Mouse (Mus musculus) lung, embryonic 16.5 days (tissue): ENCODE results near the gene March1. TPM values are rescaled to one million over a fixed set of nuclear protein-coding genes. Genes with fewer than 3 reads are reported as not detected.

Experiments
- ATAC-seq: fragments of 200-750 bp; cut with Nextera tagmentation; 2 replicates; pipeline ENCODE4 v1.8.0; 2017; ENCODE audit warnings: low read depth, mild to moderate bottlenecking, moderate library complexity
- H3K27ac ChIP-seq: fragments of 300-500 bp; sonication (generic); 2 replicates; pipeline ENCODE4 v1.5.1; 2014; ENCODE audit warnings: mild to moderate bottlenecking, control low read depth, low read length
- H3K27me3 ChIP-seq: fragments of 300-500 bp; sonication (generic); 2 replicates; pipeline ENCODE4 v1.6.1; 2014; ENCODE audit warnings: low read depth, low read length, mixed read lengths; ENCODE audit not compliant: control insufficient read depth, insufficient read depth
- H3K36me3 ChIP-seq: fragments of 300-500 bp; sonication (generic); 2 replicates; pipeline ENCODE4 v1.6.1; 2014; ENCODE audit warnings: low read length; ENCODE audit not compliant: control insufficient read depth, insufficient read depth
- H3K4me1 ChIP-seq: fragments of 300-500 bp; sonication (generic); replicated peaks from 2 replicates; pipeline ENCODE4 v1.6.1; 2014; ENCODE audit warnings: low read length, mixed read lengths; ENCODE audit not compliant: control insufficient read depth, insufficient read depth
- H3K4me2 ChIP-seq: fragments of 300-500 bp; sonication (generic); 2 replicates; pipeline ENCODE4 v1.6.1; 2014; ENCODE audit warnings: low read depth, low read length, control low read depth
- H3K4me3 ChIP-seq: fragments of 300-500 bp; sonication (generic); 2 replicates; pipeline ENCODE4 v1.5.1; 2014; ENCODE audit warnings: mild to moderate bottlenecking, low read length, control low read depth
- H3K9ac ChIP-seq: fragments of 300-500 bp; sonication (generic); 2 replicates; pipeline ENCODE4 v1.6.1; 2014; ENCODE audit warnings: low read length, control low read depth
- H3K9me3 ChIP-seq: fragments of 300-500 bp; sonication (generic); 2 replicates; pipeline ENCODE4 v1.6.1; 2016; ENCODE audit warnings: low read length; ENCODE audit not compliant: control insufficient read depth
- WGBS: fragments of 180-500 bp; shearing (Covaris S2); extraction: QIAGEN DNeasy Blood & Tissue Kit; methylation state at CpG from one replicate; pipeline ENCODE4 v1.1.7; 2014; 5-methylcytosine and 5-hydroxymethylcytosine counted together
- polyA plus RNA-seq: library from polyadenylated mRNA; unstranded; fragments of >200 nt; fragmentation: Nextera tagmentation; extraction: Ambion mirVana; gene quantifications from 2 replicates; pipeline ENCODE4 v1.2.1, GENCODE M21; 2015

March1 gene
- polyA plus RNA-seq, 1 experiment from 2014 or later, result 0.54 TPM

- Histone ChIP-seq H3K4me3 (no peak overlapping the region), H3K4me2 (no peak overlapping the region), H3K9ac (no peak overlapping the region), H3K9me3 (no peaks in the 10 kb centered on the region), H3K36me3 (no peaks in the 10 kb centered on the region), H3K27ac (no peak overlapping the region), H3K27me3 (no peaks in the 10 kb centered on the region), H3K4me1 (no peaks in the 10 kb centered on the region)
- 83% methylated on average over 2 of the region's 2 CpGs for WGBS
- ATAC-seq, result no peak
These were observed 44.2 kb downstream of the March1 start for GRCm38 (mm10) chr8:65661885-65662284.

DNA sequence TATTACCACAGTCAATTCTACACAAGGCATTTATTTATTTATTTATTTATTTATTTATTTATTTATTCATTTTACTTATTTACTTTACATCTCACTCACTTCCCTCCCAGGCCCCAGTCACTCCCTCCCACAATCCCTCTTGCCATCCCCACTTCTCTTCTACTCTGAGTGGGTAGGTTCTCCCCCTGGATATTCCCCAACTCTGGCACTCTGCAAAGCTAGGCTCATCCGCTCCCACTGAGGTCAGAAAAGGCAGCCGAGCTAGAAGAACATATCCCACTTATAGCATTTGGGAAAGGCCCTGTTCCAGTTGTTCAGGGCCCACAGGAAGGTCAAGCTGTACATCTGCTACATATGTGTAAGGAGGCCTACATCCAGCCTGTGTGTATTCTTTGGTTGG is 48.1 kb downstream of the March1 start:
- no peaks in the 10 kb centered on the region for H3K36me3 ChIP-seq
- no peak for ATAC-seq
- no peak overlapping the region for H3K27ac ChIP-seq
- H3K4me3 ChIP-seq, result no peak overlapping the region
- no peaks in the 10 kb centered on the region for H3K9me3 ChIP-seq
- no peak overlapping the region for H3K9ac ChIP-seq
- WGBS, result 80% methylated on average over 2 of the region's 2 CpGs
- no peaks in the 10 kb centered on the region for H3K4me1 ChIP-seq
- no peak overlapping the region for H3K4me2 ChIP-seq
- H3K27me3 ChIP-seq, result no peaks in the 10 kb centered on the region

GRCm38 (mm10) chr8:65743066-65743465 is 125.4 kb downstream of the March1 start:
- H3K9me3 ChIP-seq, result no peaks in the 10 kb centered on the region
- H3K4me3 ChIP-seq, result no peak overlapping the region
- no peaks in the 10 kb centered on the region for H3K27me3 ChIP-seq
- no peak overlapping the region for H3K4me2 ChIP-seq
- no peak for ATAC-seq
- no peaks in the 10 kb centered on the region for H3K4me1 ChIP-seq
- no peaks in the 10 kb centered on the region for H3K36me3 ChIP-seq
- H3K27ac ChIP-seq, result no peak overlapping the region
- no peak overlapping the region for H3K9ac ChIP-seq

DNA sequence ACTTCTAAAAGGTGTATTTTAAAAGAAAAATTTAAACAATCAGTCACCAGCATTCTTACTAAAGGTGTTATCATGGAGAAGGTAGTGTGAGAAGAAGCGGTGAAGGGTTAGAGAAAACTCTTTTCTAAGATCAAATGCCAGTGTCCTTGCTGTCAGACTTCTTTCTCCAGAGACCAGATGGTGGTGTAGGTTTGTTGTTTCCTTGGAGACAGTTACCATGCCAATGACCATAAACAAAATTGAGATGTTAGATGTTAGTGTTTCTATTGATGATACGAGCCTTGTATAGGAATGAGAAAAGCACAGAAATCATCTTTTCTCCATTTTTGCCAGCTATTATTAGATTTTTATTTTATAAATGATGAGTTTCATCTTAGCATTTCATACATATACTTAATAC is 158.1 kb downstream of the March1 start:
- H3K4me3 ChIP-seq, result no peak overlapping the region
- H3K27ac ChIP-seq, result no peak overlapping the region
- H3K9ac ChIP-seq, result no peak overlapping the region
- H3K36me3 ChIP-seq, result no peaks in the 10 kb centered on the region
- no peaks in the 10 kb centered on the region for H3K9me3 ChIP-seq
- no peak for ATAC-seq
- no peaks in the 10 kb centered on the region for H3K27me3 ChIP-seq
- 65% methylated on average over 2 of the region's 2 CpGs for WGBS
- no peaks in the 10 kb centered on the region for H3K4me1 ChIP-seq
- no peak overlapping the region for H3K4me2 ChIP-seq

DNA sequence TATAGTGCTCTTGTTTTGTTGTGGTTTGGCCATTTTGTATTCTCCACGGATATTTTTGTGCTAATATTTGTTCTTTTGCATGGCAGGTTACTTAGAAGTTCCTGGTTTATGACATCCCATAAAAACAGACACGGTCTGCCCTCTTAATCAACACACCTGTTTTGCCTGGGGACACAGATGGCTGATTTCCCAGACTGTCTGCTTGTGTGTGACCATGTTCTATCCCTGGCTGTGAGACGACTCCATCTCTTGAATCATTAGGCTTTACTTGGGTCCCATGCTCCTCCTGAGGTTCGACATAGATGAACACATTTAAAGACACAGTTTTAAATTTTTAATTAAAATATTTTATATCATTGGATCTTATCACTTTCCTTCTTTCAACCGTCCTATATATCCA is 163.5 kb downstream of the March1 start:
- Histone ChIP-seq H3K36me3 (no peaks in the 10 kb centered on the region), H3K4me1 (no peaks in the 10 kb centered on the region), H3K27me3 (no peaks in the 10 kb centered on the region), H3K4me3 (no peak overlapping the region), H3K27ac (no peak overlapping the region), H3K4me2 (no peak overlapping the region), H3K9me3 (no peaks in the 10 kb centered on the region), H3K9ac (no peak overlapping the region)
- WGBS, result 67% methylated on average over 5 of the region's 5 CpGs
- no peak for ATAC-seq

DNA sequence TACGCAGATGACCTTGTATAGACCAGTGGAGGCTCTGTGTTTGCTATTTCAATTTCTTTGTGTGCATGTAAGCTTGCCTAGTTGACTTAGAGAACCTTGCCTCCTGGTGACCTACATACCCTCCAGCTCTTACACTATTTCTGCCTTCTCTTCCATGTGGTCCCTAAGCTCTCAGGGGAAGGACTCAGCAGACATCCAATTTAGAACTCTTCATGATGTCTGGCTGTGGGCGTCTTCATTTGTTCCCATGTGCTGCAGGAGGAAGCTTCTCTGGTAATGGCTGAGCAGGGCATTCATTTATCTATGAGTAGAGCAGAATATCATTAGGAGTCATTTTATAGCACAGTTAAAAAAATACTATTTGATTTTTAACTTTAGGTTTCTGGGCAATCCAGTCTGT is 195.3 kb downstream of the March1 start:
- Histone ChIP-seq H3K9ac (no peak overlapping the region), H3K27me3 (no peaks in the 10 kb centered on the region), H3K36me3 (no peaks in the 10 kb centered on the region), H3K4me1 (no peaks in the 10 kb centered on the region), H3K4me3 (no peak overlapping the region), H3K9me3 (no peaks in the 10 kb centered on the region), H3K4me2 (no peak overlapping the region), H3K27ac (no peak overlapping the region)
- no peak for ATAC-seq
- WGBS, result 75% methylated on average over 2 of the region's 2 CpGs

GRCm38 (mm10) chr8:65922294-65923019 is 304.8 kb downstream of the March1 start:
- WGBS, result 55% methylated on average over 3 of the region's 3 CpGs

DNA sequence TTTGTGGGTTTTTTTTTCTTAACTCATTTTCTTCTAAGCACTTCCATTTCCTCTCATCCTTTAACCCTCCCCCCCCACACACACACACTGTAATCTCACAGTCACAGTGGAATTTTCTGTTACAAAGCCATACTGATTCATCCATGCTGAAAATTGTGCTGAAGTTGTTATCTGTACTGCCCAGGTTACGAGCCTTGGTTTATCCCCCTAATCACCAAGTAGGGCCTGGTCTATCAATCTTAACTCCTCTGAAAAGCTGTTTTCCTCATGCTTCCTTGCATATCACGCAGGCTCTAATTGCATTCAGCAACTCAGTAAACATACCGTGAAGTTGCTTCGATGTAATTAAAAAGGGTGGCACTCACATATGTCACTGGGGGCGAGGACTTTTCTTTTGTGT is 339.2 kb downstream of the March1 start:
- no peaks in the 10 kb centered on the region for H3K9me3 ChIP-seq
- no peaks in the 10 kb centered on the region for H3K27me3 ChIP-seq
- 41% methylated on average over 5 of the region's 5 CpGs for WGBS
- H3K4me3 ChIP-seq, result no peak overlapping the region
- ATAC-seq, result no peak
- no peaks in the 10 kb centered on the region for H3K36me3 ChIP-seq
- no peak overlapping the region for H3K4me2 ChIP-seq
- no peak overlapping the region for H3K9ac ChIP-seq
- no peak overlapping the region for H3K27ac ChIP-seq
- H3K4me1 ChIP-seq, result no peaks in the 10 kb centered on the region

More at GRCm38 (mm10) chr8:65922294-65923019, 304.8 kb downstream of the March1 start:
- no peaks in the 10 kb centered on the region for H3K9me3 ChIP-seq
- no peak overlapping the region for H3K4me3 ChIP-seq
- H3K9ac ChIP-seq, result no peak overlapping the region
- H3K4me1 ChIP-seq, result no peaks in the 10 kb centered on the region
- H3K36me3 ChIP-seq, result no peaks in the 10 kb centered on the region
- no peak for ATAC-seq
- H3K4me2 ChIP-seq, result no peak overlapping the region
- H3K27me3 ChIP-seq, result no peaks in the 10 kb centered on the region
- H3K27ac ChIP-seq, result no peak overlapping the region

DNA sequence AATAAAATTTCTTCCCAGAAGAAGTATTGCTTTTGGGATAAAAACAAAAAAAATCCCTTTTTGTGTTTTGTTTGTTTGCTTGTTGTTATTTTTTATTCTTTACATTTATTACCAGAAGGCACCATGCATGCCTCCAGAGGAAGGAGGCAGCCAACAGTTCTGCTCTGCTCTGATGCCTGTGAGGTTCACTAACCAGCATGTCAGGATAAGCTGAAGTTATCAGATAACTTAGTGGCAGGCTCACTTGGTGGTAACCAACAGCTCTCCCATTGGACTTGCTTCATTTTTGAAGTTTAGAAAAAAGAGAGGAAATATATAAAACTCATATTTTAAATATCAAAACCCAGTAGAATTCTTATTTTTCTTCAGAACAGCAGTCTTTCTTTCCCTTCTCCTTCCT is 339.8 kb downstream of the March1 start:
- H3K4me2 ChIP-seq, result no peak overlapping the region
- H3K9me3 ChIP-seq, result no peaks in the 10 kb centered on the region
- H3K36me3 ChIP-seq, result no peaks in the 10 kb centered on the region
- no peaks in the 10 kb centered on the region for H3K27me3 ChIP-seq
- H3K4me1 ChIP-seq, result no peaks in the 10 kb centered on the region
- H3K27ac ChIP-seq, result no peak overlapping the region
- no peak for ATAC-seq
- no peak overlapping the region for H3K4me3 ChIP-seq
- no peak overlapping the region for H3K9ac ChIP-seq
